Mouse (Mus musculus): ENCODE data around the gene 2310011J03Rik. TPM values are rescaled to one million over a fixed set of nuclear protein-coding genes. Genes with fewer than 3 reads are reported as not detected.

The 2310011J03Rik gene
- polyA plus RNA-seq (2012; rRNA removed), result 22.5 and 25.2 TPM in 2 replicates

DNA sequence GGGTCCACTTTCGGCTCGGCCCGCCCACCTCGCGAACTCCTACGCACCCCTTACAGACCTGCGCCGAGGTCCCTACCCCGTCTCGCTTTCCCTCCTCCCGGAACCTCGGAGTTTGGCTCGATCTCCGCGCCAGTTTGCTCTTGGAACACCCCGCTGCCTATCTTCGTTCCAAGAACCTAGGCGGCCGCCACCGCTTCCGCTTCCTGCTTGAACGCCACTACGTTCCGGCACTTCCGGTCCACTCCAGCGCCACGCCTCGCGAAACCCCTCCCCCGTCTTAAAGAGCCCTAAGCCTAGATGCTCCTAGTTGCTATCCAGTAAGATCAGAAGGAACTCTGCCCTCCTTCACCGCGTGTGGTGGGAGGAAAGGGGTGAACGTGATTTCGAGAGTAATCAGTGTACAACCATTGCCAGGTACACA lies at the start of gene 2310011J03Rik:
TSS of gene 2310011J03Rik (minus strand) at position 198 of the 421 bp plus-strand sequence.

GRCm38 (mm10) chr10:80356001-80356682 lies 35.8 kb upstream of the 2310011J03Rik start, which contains the start of gene Plk5:
TSS of gene Plk5 (plus strand) at chr10:80356459.

DNA sequence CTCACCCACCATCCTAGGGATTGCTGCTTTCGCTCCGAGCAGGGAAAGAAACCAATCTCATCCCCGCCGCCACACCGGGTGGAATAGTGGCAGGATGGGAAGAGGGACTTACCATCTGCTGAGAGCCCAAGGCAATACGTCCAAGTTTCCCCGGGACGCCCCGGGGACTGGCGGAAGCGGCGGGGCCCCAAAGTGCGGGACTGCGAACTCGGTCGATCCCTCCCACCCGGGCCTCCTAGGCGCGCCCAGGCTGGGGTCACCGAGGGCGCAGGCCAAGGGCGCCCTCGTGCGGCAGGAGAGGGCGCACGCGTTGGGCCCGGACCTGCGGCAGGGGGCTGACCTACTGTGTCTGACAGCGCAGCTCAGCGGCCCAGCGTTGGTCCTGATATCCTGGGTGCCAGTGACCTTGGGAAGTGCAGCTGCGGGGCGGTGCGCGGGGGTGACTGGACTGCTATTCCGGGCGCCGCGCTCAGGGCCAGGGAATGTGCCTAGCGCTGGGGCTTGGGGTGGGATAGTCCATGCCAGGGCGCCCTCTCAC lies 28.0 kb upstream of the 2310011J03Rik start, which contains the start of gene Adamtsl5:
TSS of gene Adamtsl5 (minus strand) at position 169 of the 538 bp plus-strand sequence.

DNA sequence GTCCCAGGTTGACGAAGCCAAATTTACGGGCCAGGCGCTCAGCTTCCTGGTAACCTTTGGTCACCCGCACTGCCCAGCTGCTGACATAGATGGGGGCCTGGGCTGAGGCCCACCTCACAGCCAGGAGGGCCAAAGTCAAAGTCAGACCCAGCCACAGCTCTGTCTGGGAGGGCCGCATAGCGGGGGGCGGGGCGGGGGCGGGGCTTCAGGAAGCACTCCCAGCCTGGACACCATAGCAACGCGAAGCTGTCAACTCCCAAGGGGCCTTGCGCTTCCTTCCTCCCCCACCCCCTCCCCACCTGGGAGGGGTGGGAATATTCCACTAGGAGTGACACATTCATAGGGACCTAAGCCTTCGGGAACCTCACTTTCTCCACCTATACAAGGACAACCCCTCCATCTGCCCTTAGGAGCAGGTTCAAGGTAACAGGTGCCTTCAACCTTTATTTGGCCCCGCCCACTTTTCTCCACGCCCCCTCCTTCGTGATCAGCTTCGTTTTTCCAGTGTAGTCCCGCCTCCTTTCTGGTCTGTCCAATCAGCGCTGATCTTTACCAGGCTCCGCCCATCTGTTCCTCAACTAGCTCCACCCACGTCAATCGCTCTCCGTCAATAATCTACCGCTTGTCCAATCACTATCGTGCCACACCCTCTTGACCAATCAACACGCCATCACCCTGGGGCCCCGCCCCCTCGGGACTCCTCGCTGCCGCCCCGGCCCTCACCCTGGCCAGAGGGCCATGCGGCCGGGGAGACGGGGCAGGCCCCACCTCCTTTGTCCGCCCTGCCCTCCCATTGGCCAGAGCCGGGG lies 9.1 kb upstream of the 2310011J03Rik start, which contains the start of the genes Pcsk4 and Reep6:
TSS of gene Pcsk4 (minus strand) at position 226 of the 809 bp plus-strand sequence.
TSS of gene Reep6 (plus strand) at position 681 of the 809 bp plus-strand sequence.

DNA sequence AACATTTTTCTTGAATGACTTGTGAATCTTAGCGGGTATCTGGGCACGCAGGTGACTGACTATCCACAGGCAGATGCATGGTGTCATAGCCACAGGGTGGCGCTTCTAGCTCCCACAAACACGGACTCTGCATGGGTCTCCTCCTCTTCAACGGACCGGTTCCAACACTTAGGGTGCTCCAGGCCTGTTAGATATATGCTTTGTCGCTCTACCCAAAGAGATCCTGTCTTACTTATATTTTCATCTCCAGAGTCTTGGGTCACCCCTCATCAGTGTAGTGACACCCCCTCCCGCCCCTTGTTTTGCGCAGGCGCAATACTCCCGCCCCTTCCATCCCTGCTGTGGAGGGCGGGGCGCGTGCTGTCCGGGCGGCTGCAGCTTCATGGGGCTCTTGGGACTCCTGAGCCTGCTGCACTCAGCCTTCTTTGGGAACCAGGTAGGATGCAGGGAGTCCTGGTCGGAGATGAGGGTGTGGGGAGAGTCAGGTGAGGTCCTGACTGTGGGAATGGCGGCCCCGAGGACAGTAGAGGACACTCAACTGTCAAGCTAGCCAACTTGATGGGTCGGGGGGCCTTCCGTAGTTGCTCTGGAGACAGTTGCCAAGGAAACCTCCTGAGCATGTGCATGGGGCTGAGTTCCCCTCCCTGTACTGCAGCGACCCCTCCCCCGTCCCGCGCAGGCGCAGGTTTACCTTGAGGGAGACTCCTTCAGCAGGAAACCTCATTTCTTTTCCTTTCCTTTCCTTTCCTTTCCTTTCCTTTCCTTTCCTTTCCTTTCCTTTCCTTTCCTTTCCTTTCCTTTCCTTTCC lies 24.5 kb downstream of the 2310011J03Rik start, which contains the start of gene Apc2:
TSS of gene Apc2 (plus strand) at position 360 of the 808 bp plus-strand sequence.

GRCm38 (mm10) chr10:80292251-80293146 lies 27.8 kb downstream of the 2310011J03Rik start, which contains the start of gene Rps15:
TSS of gene Rps15 (plus strand) at chr10:80292453.

Other genes starting within 250 kb of the 2310011J03Rik start
- gene Sbno2, start 215.0 kb downstream of the 2310011J03Rik start, polyA plus RNA-seq (2012; rRNA removed), result 8.9 and 9.8 TPM in 2 replicates
- gene Stk11, start 204.7 kb downstream of the 2310011J03Rik start, polyA plus RNA-seq (2012; rRNA removed), result 88.1 and 91.3 TPM in 2 replicates
- 174 and 199 TPM in 2 replicates for gene Atp5d, start 181.9 kb downstream of the 2310011J03Rik start, polyA plus RNA-seq (2012; rRNA removed)
- gene Cbarp, start 179.7 kb downstream of the 2310011J03Rik start, polyA plus RNA-seq (2012; rRNA removed), result 1.4 and 1.8 TPM in 2 replicates
- gene Midn, start 172.3 kb downstream of the 2310011J03Rik start, polyA plus RNA-seq (2012; rRNA removed), result 8.2 and 9.9 TPM in 2 replicates
- 19.1 and 20.7 TPM in 2 replicates for gene Cirbp, start 154.6 kb downstream of the 2310011J03Rik start, polyA plus RNA-seq (2012; rRNA removed)
- 8.6 TPM in 2 replicates for gene 1600002K03Rik, start 147.6 kb downstream of the 2310011J03Rik start, polyA plus RNA-seq (2012; rRNA removed)
- gene Efna2, start 141.1 kb downstream of the 2310011J03Rik start, polyA plus RNA-seq (2012; rRNA removed), result 0.37 and 0.46 TPM in 2 replicates
- 18.1 and 18.9 TPM in 2 replicates for gene Mum1, start 94.1 kb downstream of the 2310011J03Rik start, polyA plus RNA-seq (2012; rRNA removed)
- gene Ndufs7, start 71.4 kb downstream of the 2310011J03Rik start, polyA plus RNA-seq (2012; rRNA removed), result 170 and 176 TPM in 2 replicates
- gene Gamt, start 59.5 kb downstream of the 2310011J03Rik start, polyA plus RNA-seq (2012; rRNA removed), result 31.8 and 38.8 TPM in 2 replicates
- 77.1 and 86.4 TPM in 2 replicates for gene Dazap1, start 59.1 kb downstream of the 2310011J03Rik start, polyA plus RNA-seq (2012; rRNA removed)
- gene Rps15, start 28.1 kb downstream of the 2310011J03Rik start, polyA plus RNA-seq (2012; rRNA removed), result 2,101 and 2,143 TPM in 2 replicates
- 0.02 and 0.09 TPM in 2 replicates for gene Apc2, start 24.6 kb downstream of the 2310011J03Rik start, polyA plus RNA-seq (2012; rRNA removed)
- gene Pcsk4, start 9.0 kb upstream of the 2310011J03Rik start, polyA plus RNA-seq (2012; rRNA removed), result 5.6 and 6.8 TPM in 2 replicates
- 18.7 and 23.4 TPM in 2 replicates for gene Reep6, start 9.4 kb upstream of the 2310011J03Rik start, polyA plus RNA-seq (2012; rRNA removed)
- 1.6 and 1.7 TPM in 2 replicates for gene Adamtsl5, start 27.9 kb upstream of the 2310011J03Rik start, polyA plus RNA-seq (2012; rRNA removed)
- 0.13 and 0.15 TPM in 2 replicates for gene Plk5, start 35.9 kb upstream of the 2310011J03Rik start, polyA plus RNA-seq (2012; rRNA removed)
- gene Mex3d, start 67.1 kb upstream of the 2310011J03Rik start, polyA plus RNA-seq (2012; rRNA removed), result 3.0 and 3.5 TPM in 2 replicates
- gene Mbd3, start 79.0 kb upstream of the 2310011J03Rik start, polyA plus RNA-seq (2012; rRNA removed), result 77.4 and 79.2 TPM in 2 replicates
- 546 and 582 TPM in 2 replicates for gene Uqcr11, start 86.3 kb upstream of the 2310011J03Rik start, polyA plus RNA-seq (2012; rRNA removed)
- 48.7 and 53.7 TPM in 2 replicates for gene Tcf3, start 113.1 kb upstream of the 2310011J03Rik start, polyA plus RNA-seq (2012; rRNA removed)
- 0.02 TPM in 2 replicates for gene Onecut3, start 174.3 kb upstream of the 2310011J03Rik start, polyA plus RNA-seq (2012; rRNA removed)
- 0.01 and 0.02 TPM in 2 replicates for gene Atp8b3, start 218.6 kb upstream of the 2310011J03Rik start, polyA plus RNA-seq (2012; rRNA removed)
- gene Rexo1, start 241.0 kb upstream of the 2310011J03Rik start, polyA plus RNA-seq (2012; rRNA removed), result 16.8 and 19.0 TPM in 2 replicates

All from liver, embryonic 14 days (tissue).